Mouse (Mus musculus) embryonic facial prominence, embryonic 11.5 days (tissue): ENCODE measurements around the gene Nol12. TPM values are rescaled to one million over a fixed set of nuclear protein-coding genes. Genes with fewer than 3 reads are reported as not detected.
A peak's percentile ranks its signal among the peaks of the same experiment; 100 is the strongest.

Source experiments
- ATAC-seq: fragments of 200-750 bp; cut with Nextera tagmentation; replicated peaks from 2 replicates; pipeline ENCODE4 v1.8.0; 2017; ENCODE audit warnings: low read depth; ENCODE audit not compliant: insufficient number of reproducible peaks, low FRiP score, low TSS enrichment
- DNase-seq: peaks from one replicate; pipeline ENCODE4 v3.0.0-alpha.2; 2015; ENCODE audit warnings: low spot score
- H3K27ac ChIP-seq: fragments of 300-500 bp; sonication (generic); replicated peaks from 2 replicates; pipeline ENCODE4 v1.5.1; 2014; ENCODE audit warnings: mild to moderate bottlenecking, low read depth, low read length, control low read depth
- H3K27me3 ChIP-seq: fragments of 300-500 bp; sonication (generic); 2 replicates; pipeline ENCODE4 v1.6.1; 2014; ENCODE audit warnings: mild to moderate bottlenecking, low read length, moderate library complexity, mixed read lengths; ENCODE audit not compliant: control insufficient read depth, insufficient read depth
- H3K36me3 ChIP-seq: fragments of 300-500 bp; sonication (generic); replicated peaks from 2 replicates; pipeline ENCODE4 v1.6.1; 2014; ENCODE audit warnings: low read depth, mild to moderate bottlenecking, low read length, moderate library complexity, mixed read lengths; ENCODE audit not compliant: control insufficient read depth, insufficient read depth
- H3K4me1 ChIP-seq: fragments of 300-500 bp; sonication (generic); 2 replicates; pipeline ENCODE4 v1.6.1; 2014; ENCODE audit warnings: low read length, mixed read lengths; ENCODE audit not compliant: control insufficient read depth, insufficient read depth
- H3K4me2 ChIP-seq: fragments of 300-500 bp; sonication (generic); 2 replicates; pipeline ENCODE4 v1.6.1; 2014; ENCODE audit warnings: low read depth, mild to moderate bottlenecking, control low read depth, low read length, moderate library complexity
- H3K4me3 ChIP-seq: fragments of 300-500 bp; sonication (generic); 2 replicates; pipeline ENCODE4 v1.5.1; 2014; ENCODE audit warnings: low read depth, low read length, control low read depth
- H3K9ac ChIP-seq: fragments of 300-500 bp; sonication (generic); replicated peaks from 2 replicates; pipeline ENCODE4 v1.6.1; 2014; ENCODE audit warnings: mild to moderate bottlenecking, control low read depth, low read length
- H3K9me3 ChIP-seq: fragments of 300-500 bp; sonication (generic); replicated peaks from 2 replicates; pipeline ENCODE4 v1.6.1; 2016; ENCODE audit warnings: mild to moderate bottlenecking, low read length, inconsistent platforms, mixed read lengths; ENCODE audit not compliant: control insufficient read depth
- whole genome bisulfite sequencing: fragments of 180-500 bp; shearing (Covaris S2); extraction: QIAGEN DNeasy Blood & Tissue Kit; methylation state at CpG from one replicate; pipeline ENCODE4 v1.1.7; 2014; 5-methylcytosine and 5-hydroxymethylcytosine counted together
- polyA plus RNA-seq: library from polyadenylated mRNA; unstranded; fragments of >200 nt; fragmentation: Nextera tagmentation; extraction: Ambion mirVana; gene quantifications from 2 replicates; pipeline ENCODE4 v1.2.1, GENCODE M21; 2014

Gene Nol12
- polyA plus RNA-seq, 1 experiment from 2014 or later = 56.7 TPM

- DNase-seq (no peak), ATAC-seq (no peak)
- Histone ChIP-seq H3K27me3 (no peaks in the 10 kb centered on the region), H3K4me3 (no peak overlapping the region), H3K4me1 (peaks cover 11% of the 10 kb centered on the region), H3K36me3 (no peaks in the 10 kb centered on the region), H3K9ac (no peak overlapping the region), H3K4me2 (no peak overlapping the region), H3K27ac (no peak overlapping the region), H3K9me3 (no peaks in the 10 kb centered on the region)
- WGBS = 84% methylated on average over 12 of the region's 12 CpGs
These were observed 14.8 kb upstream of the Nol12 start for GRCm38 (mm10) chr15:78919914-78920313.

GRCm38 (mm10) chr15:78922700-78923099, 12.0 kb upstream of the Nol12 start:
- H3K36me3 ChIP-seq = no peaks in the 10 kb centered on the region
- H3K4me1 ChIP-seq = peaks cover 16% of the 10 kb centered on the region
- no peaks in the 10 kb centered on the region for H3K27me3 ChIP-seq
- H3K4me3 ChIP-seq = no peak overlapping the region
- H3K27ac ChIP-seq = no peak overlapping the region
- ATAC-seq = no peak
- no peaks in the 10 kb centered on the region for H3K9me3 ChIP-seq
- no peak overlapping the region for H3K4me2 ChIP-seq
- no peak overlapping the region for H3K9ac ChIP-seq
- WGBS = 86% methylated on average over 7 of the region's 7 CpGs
- DNase-seq = no peak

- DNase-seq (no peak), ATAC-seq (no peak)
- Histone ChIP-seq H3K27ac (no peak overlapping the region), H3K9me3 (no peaks in the 10 kb centered on the region), H3K9ac (no peak overlapping the region), H3K4me1 (peaks cover 19% of the 10 kb centered on the region), H3K36me3 (no peaks in the 10 kb centered on the region), H3K4me2 (no peak overlapping the region), H3K27me3 (no peaks in the 10 kb centered on the region), H3K4me3 (no peak overlapping the region)
- WGBS = 45% methylated on average over 6 of the region's 6 CpGs
These were observed 11.1 kb upstream of the Nol12 start for GRCm38 (mm10) chr15:78923585-78923984.

GRCm38 (mm10) chr15:78925129-78925528, 9.6 kb upstream of the Nol12 start:
- no peaks in the 10 kb centered on the region for H3K9me3 ChIP-seq
- H3K9ac ChIP-seq = peak overlapping the region; percentile 63; the same call in 1 of the 2 replicates
- H3K27me3 ChIP-seq = no peaks in the 10 kb centered on the region
- whole genome bisulfite sequencing = 35% methylated on average over 8 of the region's 8 CpGs
- H3K4me3 ChIP-seq = no peak overlapping the region
- H3K4me1 ChIP-seq = peaks cover 19% of the 10 kb centered on the region
- ATAC-seq (no peak), DNase-seq (no peak)
- H3K4me2 ChIP-seq = no peak overlapping the region
- no peaks in the 10 kb centered on the region for H3K36me3 ChIP-seq
- peak overlapping the region; percentile 89 for H3K27ac ChIP-seq

GRCm38 (mm10) chr15:78926021-78926919, 8.5 kb upstream of the Nol12 start, which contains the start of gene Lgals1:
Gene Lgals1, plus strand, starts transcription at chr15:78926725.
- ATAC-seq (peak; percentile 61), DNase-seq (peak; percentile 88)
- WGBS = 7% methylated on average over 20 of the region's 20 CpGs
- Histone ChIP-seq H3K36me3 (no peaks in the 10 kb centered on the region), H3K4me3 (peak within 1 kb of the TSS; percentile 38), H3K9me3 (no peaks in the 10 kb centered on the region), H3K27me3 (no peaks in the 10 kb centered on the region), H3K4me2 (peak within 1 kb of the TSS; percentile 75), H3K27ac (peak within 1 kb of the TSS; percentile 89), H3K4me1 (peaks cover 19% of the 10 kb centered on the region), H3K9ac (peak within 1 kb of the TSS; percentile 63)

GRCm38 (mm10) chr15:78927021-78927787, 7.5 kb upstream of the Nol12 start:
- Histone ChIP-seq H3K4me1 (peaks cover 19% of the 10 kb centered on the region), H3K9me3 (no peaks in the 10 kb centered on the region), H3K4me3 (peak overlapping the region; percentile 38), H3K4me2 (peak overlapping the region; percentile 75), H3K27me3 (no peaks in the 10 kb centered on the region), H3K9ac (peak overlapping the region; percentile 51), H3K27ac (peak overlapping the region; percentile 57), H3K36me3 (no peaks in the 10 kb centered on the region)
- ATAC-seq (no peak), DNase-seq (no peak)
- 14% methylated on average over 15 of the region's 15 CpGs for WGBS

GRCm38 (mm10) chr15:78927788-78928457, 6.8 kb upstream of the Nol12 start:
- ATAC-seq (peak; percentile 41; the same call in 1 of the 2 replicates), DNase-seq (peak; percentile 91)
- Histone ChIP-seq H3K9me3 (no peaks in the 10 kb centered on the region), H3K36me3 (no peaks in the 10 kb centered on the region), H3K4me3 (peak overlapping the region; percentile 38), H3K4me2 (peak overlapping the region; percentile 75), H3K27ac (peak overlapping the region; percentile 57), H3K9ac (peak overlapping the region; percentile 51), H3K27me3 (no peaks in the 10 kb centered on the region), H3K4me1 (peaks cover 19% of the 10 kb centered on the region)
- WGBS = under 1% methylated on average over 30 of the region's 35 CpGs
